Mouse (Mus musculus): Measurements from ENCODE around the gene Aste1. TPM values are rescaled to one million over a fixed set of nuclear protein-coding genes. Genes with fewer than 3 reads are reported as not detected.

Gene Aste1
- polyA plus RNA-seq, 1 experiment = 5.9 TPM

GRCm38 (mm10) chr9:105374361-105374760 lies 20.8 kb upstream of the Aste1 start:
- Histone ChIP-seq H3K4me3 (replicated peaks; ENCODE audit: insufficient read depth, low read depth, low read length) (no peak overlapping the region), H3K4me1 (ENCODE audit: control insufficient read depth, insufficient read depth, low read length) (no peaks in the 10 kb centered on the region), H3K27ac (ENCODE audit: insufficient read depth, low read length) (no peak overlapping the region), H3K27me3 (ENCODE audit: control insufficient read depth, insufficient read depth, low read length) (no peaks in the 10 kb centered on the region)
- no peak for DNase-seq
- 17% methylated on average over 5 of the region's 5 CpGs for WGBS
- TF ChIP-seq POLR2A (IDR thresholded peaks at IDR 0.05; ENCODE audit: borderline replicate concordance, insufficient read depth, low read length) (no peak), CTCF (IDR thresholded peaks at IDR 0.05; ENCODE audit: borderline replicate concordance, insufficient read depth, low read depth, low read length) (no peak)

GRCm38 (mm10) chr9:105376411-105376810 lies 18.8 kb upstream of the Aste1 start:
- WGBS = 42% methylated on average over 7 of the region's 7 CpGs
- TF ChIP-seq CTCF (IDR thresholded peaks at IDR 0.05; ENCODE audit: borderline replicate concordance, insufficient read depth, low read depth, low read length) (no peak), POLR2A (IDR thresholded peaks at IDR 0.05; ENCODE audit: borderline replicate concordance, insufficient read depth, low read length) (no peak)

GRCm38 (mm10) chr9:105376954-105377530 lies 18.1 kb upstream of the Aste1 start:
- WGBS = 69% methylated on average over 7 of the region's 7 CpGs
- Histone ChIP-seq H3K4me3 (replicated peaks; ENCODE audit: insufficient read depth, low read depth, low read length) (no peak overlapping the region), H3K27ac (ENCODE audit: insufficient read depth, low read length) (no peak overlapping the region), H3K27me3 (ENCODE audit: control insufficient read depth, insufficient read depth, low read length) (no peaks in the 10 kb centered on the region), H3K4me1 (ENCODE audit: control insufficient read depth, insufficient read depth, low read length) (no peaks in the 10 kb centered on the region)
- TF ChIP-seq CTCF (IDR thresholded peaks at IDR 0.05; ENCODE audit: borderline replicate concordance, insufficient read depth, low read depth, low read length) (no peak), POLR2A (IDR thresholded peaks at IDR 0.05; ENCODE audit: borderline replicate concordance, insufficient read depth, low read length) (no peak)
- no peak for DNase-seq

More at GRCm38 (mm10) chr9:105376411-105376810, 18.8 kb upstream of the Aste1 start:
- Histone ChIP-seq H3K27me3 (ENCODE audit: control insufficient read depth, insufficient read depth, low read length) (no peaks in the 10 kb centered on the region), H3K4me3 (replicated peaks; ENCODE audit: insufficient read depth, low read depth, low read length) (no peak overlapping the region), H3K4me1 (ENCODE audit: control insufficient read depth, insufficient read depth, low read length) (no peaks in the 10 kb centered on the region), H3K27ac (ENCODE audit: insufficient read depth, low read length) (no peak overlapping the region)
- DNase-seq = no peak

GRCm38 (mm10) chr9:105377622-105378021 lies 17.6 kb upstream of the Aste1 start:
- H3K27ac ChIP-seq (ENCODE audit: insufficient read depth, low read length) = no peak overlapping the region
- H3K27me3 ChIP-seq (ENCODE audit: control insufficient read depth, insufficient read depth, low read length) = no peaks in the 10 kb centered on the region

GRCm38 (mm10) chr9:105379533-105380145 lies 15.6 kb upstream of the Aste1 start:
- Histone ChIP-seq H3K4me3 (replicated peaks; ENCODE audit: insufficient read depth, low read depth, low read length) (no peak overlapping the region), H3K27ac (ENCODE audit: insufficient read depth, low read length) (no peak overlapping the region), H3K4me1 (ENCODE audit: control insufficient read depth, insufficient read depth, low read length) (no peaks in the 10 kb centered on the region), H3K27me3 (ENCODE audit: control insufficient read depth, insufficient read depth, low read length) (no peaks in the 10 kb centered on the region)
- 23% methylated on average over 8 of the region's 8 CpGs for WGBS
- no peak for TF ChIP-seq CTCF (IDR thresholded peaks at IDR 0.05; ENCODE audit: borderline replicate concordance, insufficient read depth, low read depth, low read length)
- no peak for TF ChIP-seq POLR2A (IDR thresholded peaks at IDR 0.05; ENCODE audit: borderline replicate concordance, insufficient read depth, low read length)
- DNase-seq = no peak

More at GRCm38 (mm10) chr9:105377622-105378021, 17.6 kb upstream of the Aste1 start:
- Histone ChIP-seq H3K4me3 (replicated peaks; ENCODE audit: insufficient read depth, low read depth, low read length) (no peak overlapping the region), H3K4me1 (ENCODE audit: control insufficient read depth, insufficient read depth, low read length) (no peaks in the 10 kb centered on the region)
- TF ChIP-seq POLR2A (IDR thresholded peaks at IDR 0.05; ENCODE audit: borderline replicate concordance, insufficient read depth, low read length) (no peak), CTCF (IDR thresholded peaks at IDR 0.05; ENCODE audit: borderline replicate concordance, insufficient read depth, low read depth, low read length) (no peak)
- no peak for DNase-seq
- 74% methylated on average over 3 of the region's 3 CpGs for WGBS

- H3K27ac ChIP-seq (ENCODE audit: insufficient read depth, low read length) = no peak overlapping the region
- no peaks in the 10 kb centered on the region for H3K4me1 ChIP-seq (ENCODE audit: control insufficient read depth, insufficient read depth, low read length)
- DNase-seq = no peak
- TF ChIP-seq CTCF (IDR thresholded peaks at IDR 0.05; ENCODE audit: borderline replicate concordance, insufficient read depth, low read depth, low read length) (no peak), POLR2A (IDR thresholded peaks at IDR 0.05; ENCODE audit: borderline replicate concordance, insufficient read depth, low read length) (no peak)
- no peak overlapping the region for H3K4me3 ChIP-seq (replicated peaks; ENCODE audit: insufficient read depth, low read depth, low read length)
- 81% methylated on average over 5 of the region's 5 CpGs for WGBS
- no peaks in the 10 kb centered on the region for H3K27me3 ChIP-seq (ENCODE audit: control insufficient read depth, insufficient read depth, low read length)
These were observed 7.8 kb upstream of the Aste1 start for GRCm38 (mm10) chr9:105387403-105387802.

GRCm38 (mm10) chr9:105389289-105389688 lies 5.9 kb upstream of the Aste1 start:
- Histone ChIP-seq H3K4me1 (ENCODE audit: control insufficient read depth, insufficient read depth, low read length) (no peaks in the 10 kb centered on the region), H3K27me3 (ENCODE audit: control insufficient read depth, insufficient read depth, low read length) (no peaks in the 10 kb centered on the region), H3K27ac (ENCODE audit: insufficient read depth, low read length) (no peak overlapping the region), H3K4me3 (replicated peaks; ENCODE audit: insufficient read depth, low read depth, low read length) (no peak overlapping the region)
- DNase-seq = peak; percentile 40 to 67
- TF ChIP-seq CTCF (IDR thresholded peaks at IDR 0.05; ENCODE audit: borderline replicate concordance, insufficient read depth, low read depth, low read length) (peak; percentile 65; the same call in 1 of the 2 replicates), POLR2A (IDR thresholded peaks at IDR 0.05; ENCODE audit: borderline replicate concordance, insufficient read depth, low read length) (no peak)
- 5% methylated on average over 4 of the region's 4 CpGs for WGBS

GRCm38 (mm10) chr9:105390616-105391015 lies 4.6 kb upstream of the Aste1 start:
- 43% methylated on average over 5 of the region's 5 CpGs for WGBS
- DNase-seq = no peak
- TF ChIP-seq CTCF (IDR thresholded peaks at IDR 0.05; ENCODE audit: borderline replicate concordance, insufficient read depth, low read depth, low read length) (no peak), POLR2A (IDR thresholded peaks at IDR 0.05; ENCODE audit: borderline replicate concordance, insufficient read depth, low read length) (no peak)
- no peak overlapping the region for H3K4me3 ChIP-seq (replicated peaks; ENCODE audit: insufficient read depth, low read depth, low read length)
- no peaks in the 10 kb centered on the region for H3K4me1 ChIP-seq (ENCODE audit: control insufficient read depth, insufficient read depth, low read length)
- no peaks in the 10 kb centered on the region for H3K27me3 ChIP-seq (ENCODE audit: control insufficient read depth, insufficient read depth, low read length)
- no peak overlapping the region for H3K27ac ChIP-seq (ENCODE audit: insufficient read depth, low read length)
